Mouse (Mus musculus): ENCODE results near the gene Fgf14. TPM values are rescaled to one million over a fixed set of nuclear protein-coding genes. Genes with fewer than 3 reads are reported as not detected.

The Fgf14 gene
- polyA plus RNA-seq, 1 experiment = 0.08 TPM

DNA sequence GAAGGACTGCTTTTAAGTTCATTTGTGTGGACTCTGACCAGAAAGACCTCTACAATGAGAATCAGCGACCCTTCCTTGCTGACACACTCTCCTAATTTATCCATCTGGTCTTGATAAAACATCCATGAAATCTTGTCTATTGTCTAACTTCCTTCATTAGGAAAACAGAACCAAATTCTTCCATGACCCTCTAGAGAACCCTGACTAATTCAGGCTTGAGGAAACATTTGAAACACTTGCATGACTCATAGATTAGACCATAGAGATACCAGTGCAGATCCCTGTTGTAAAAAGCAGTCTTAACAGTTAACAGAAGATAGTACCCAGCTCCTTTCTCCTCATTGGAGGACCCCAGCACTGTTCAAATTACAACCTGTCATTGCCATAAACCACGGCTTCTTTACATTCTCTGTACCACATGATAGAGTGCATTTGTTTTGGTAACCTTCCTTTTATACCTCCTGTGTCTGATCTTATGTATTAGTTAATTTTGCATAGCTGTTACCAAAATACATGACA lies 412.3 kb downstream of the Fgf14 start:
- WGBS = 27% methylated on average over 2 of the region's 2 CpGs
- H3K27me3 ChIP-seq (replicated peaks; ENCODE audit: control insufficient read depth, insufficient read depth, low read length) = no peaks in the 10 kb centered on the region
- no peak overlapping the region for H3K27ac ChIP-seq (ENCODE audit: insufficient read depth, low read depth, low read length)
- no peaks in the 10 kb centered on the region for H3K4me1 ChIP-seq (ENCODE audit: control insufficient read depth, insufficient read depth, low read length)
- no peak overlapping the region for H3K4me3 ChIP-seq (ENCODE audit: insufficient read depth, low read depth, low read length)
- no peaks in the 10 kb centered on the region for H3K36me3 ChIP-seq (ENCODE audit: control insufficient read depth, insufficient read depth, low read length)
- DNase-seq = no peak
- TF ChIP-seq CTCF (conservative IDR thresholded peaks at IDR 0.05; ENCODE audit: insufficient read depth, insufficient read length, low read depth, low read length) (no peak), POLR2A (IDR thresholded peaks at IDR 0.05; ENCODE audit: low read depth, low read length) (no peak)

GRCm38 (mm10) chr14:124263199-124263598 lies 413.7 kb downstream of the Fgf14 start:
- H3K36me3 ChIP-seq (ENCODE audit: control insufficient read depth, insufficient read depth, low read length) = no peaks in the 10 kb centered on the region
- DNase-seq = no peak
- no peaks in the 10 kb centered on the region for H3K27me3 ChIP-seq (replicated peaks; ENCODE audit: control insufficient read depth, insufficient read depth, low read length)
- H3K4me1 ChIP-seq (ENCODE audit: control insufficient read depth, insufficient read depth, low read length) = no peaks in the 10 kb centered on the region
- no peak overlapping the region for H3K4me3 ChIP-seq (ENCODE audit: insufficient read depth, low read depth, low read length)
- H3K27ac ChIP-seq (ENCODE audit: insufficient read depth, low read depth, low read length) = no peak overlapping the region
- TF ChIP-seq POLR2A (IDR thresholded peaks at IDR 0.05; ENCODE audit: low read depth, low read length) = no peak

GRCm38 (mm10) chr14:124247517-124247916 lies 429.4 kb downstream of the Fgf14 start:
- H3K36me3 ChIP-seq (ENCODE audit: control insufficient read depth, insufficient read depth, low read length) = no peaks in the 10 kb centered on the region
- TF ChIP-seq POLR2A (IDR thresholded peaks at IDR 0.05; ENCODE audit: low read depth, low read length) (no peak), CTCF (conservative IDR thresholded peaks at IDR 0.05; ENCODE audit: insufficient read depth, insufficient read length, low read depth, low read length) (no peak)
- DNase-seq = no peak
- H3K4me1 ChIP-seq (ENCODE audit: control insufficient read depth, insufficient read depth, low read length) = no peaks in the 10 kb centered on the region
- no peak overlapping the region for H3K4me3 ChIP-seq (ENCODE audit: insufficient read depth, low read depth, low read length)
- H3K27me3 ChIP-seq (replicated peaks; ENCODE audit: control insufficient read depth, insufficient read depth, low read length) = no peaks in the 10 kb centered on the region
- 47% methylated on average over 1 of the region's 1 CpGs for whole genome bisulfite sequencing
- H3K27ac ChIP-seq (ENCODE audit: insufficient read depth, low read depth, low read length) = no peak overlapping the region

- TF ChIP-seq CTCF (conservative IDR thresholded peaks at IDR 0.05; ENCODE audit: insufficient read depth, insufficient read length, low read depth, low read length) = no peak
- no peak for TF ChIP-seq POLR2A (IDR thresholded peaks at IDR 0.05; ENCODE audit: low read depth, low read length)
- Histone ChIP-seq H3K4me1 (ENCODE audit: control insufficient read depth, insufficient read depth, low read length) (no peaks in the 10 kb centered on the region), H3K27ac (ENCODE audit: insufficient read depth, low read depth, low read length) (no peak overlapping the region), H3K36me3 (ENCODE audit: control insufficient read depth, insufficient read depth, low read length) (no peaks in the 10 kb centered on the region), H3K4me3 (ENCODE audit: insufficient read depth, low read depth, low read length) (no peak overlapping the region), H3K27me3 (replicated peaks; ENCODE audit: control insufficient read depth, insufficient read depth, low read length) (no peaks in the 10 kb centered on the region)
- DNase-seq = no peak
- WGBS = 49% methylated on average over 2 of the region's 2 CpGs
These were observed 453.5 kb downstream of the Fgf14 start for GRCm38 (mm10) chr14:124223445-124223844.

GRCm38 (mm10) chr14:124222447-124222846 lies 454.5 kb downstream of the Fgf14 start:
- TF ChIP-seq CTCF (conservative IDR thresholded peaks at IDR 0.05; ENCODE audit: insufficient read depth, insufficient read length, low read depth, low read length) = no peak
- H3K36me3 ChIP-seq (ENCODE audit: control insufficient read depth, insufficient read depth, low read length) = no peaks in the 10 kb centered on the region
- no peak overlapping the region for H3K4me3 ChIP-seq (ENCODE audit: insufficient read depth, low read depth, low read length)
- H3K27ac ChIP-seq (ENCODE audit: insufficient read depth, low read depth, low read length) = no peak overlapping the region
- peak; percentile 16 for DNase-seq
- H3K27me3 ChIP-seq (replicated peaks; ENCODE audit: control insufficient read depth, insufficient read depth, low read length) = no peaks in the 10 kb centered on the region
- H3K4me1 ChIP-seq (ENCODE audit: control insufficient read depth, insufficient read depth, low read length) = no peaks in the 10 kb centered on the region
- WGBS = 31% methylated on average over 1 of the region's 1 CpGs

DNA sequence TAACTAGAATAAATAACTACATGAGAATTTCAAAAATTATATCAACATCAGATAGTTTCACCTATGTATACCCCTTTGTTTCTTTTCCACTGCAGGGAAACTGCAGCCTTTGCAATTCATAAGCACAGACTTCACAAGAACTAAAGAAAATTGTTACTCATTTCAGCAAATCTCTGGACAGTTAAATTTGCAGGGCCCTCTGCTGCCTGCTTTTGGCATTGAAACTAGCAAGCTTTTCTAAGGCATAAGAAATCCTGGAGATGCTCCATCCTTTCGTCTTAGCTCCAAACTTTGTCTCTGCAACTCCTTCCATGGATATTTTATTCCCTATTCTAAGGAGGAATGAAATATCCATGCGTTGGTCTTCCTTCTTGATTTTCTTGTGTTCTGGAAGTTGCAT lies 455.9 kb downstream of the Fgf14 start:
- Histone ChIP-seq H3K4me3 (ENCODE audit: insufficient read depth, low read depth, low read length) (no peak overlapping the region), H3K27ac (ENCODE audit: insufficient read depth, low read depth, low read length) (no peak overlapping the region), H3K4me1 (ENCODE audit: control insufficient read depth, insufficient read depth, low read length) (no peaks in the 10 kb centered on the region), H3K36me3 (ENCODE audit: control insufficient read depth, insufficient read depth, low read length) (no peaks in the 10 kb centered on the region), H3K27me3 (replicated peaks; ENCODE audit: control insufficient read depth, insufficient read depth, low read length) (no peaks in the 10 kb centered on the region)
- TF ChIP-seq CTCF (conservative IDR thresholded peaks at IDR 0.05; ENCODE audit: insufficient read depth, insufficient read length, low read depth, low read length) (no peak), POLR2A (IDR thresholded peaks at IDR 0.05; ENCODE audit: low read depth, low read length) (no peak)
- WGBS = 49% methylated on average over 2 of the region's 2 CpGs
- DNase-seq = no peak

GRCm38 (mm10) chr14:124195806-124196205 lies 481.1 kb downstream of the Fgf14 start:
- Histone ChIP-seq H3K27me3 (replicated peaks; ENCODE audit: control insufficient read depth, insufficient read depth, low read length) (no peaks in the 10 kb centered on the region; the same call in 1 of the 2 replicates), H3K36me3 (ENCODE audit: control insufficient read depth, insufficient read depth, low read length) (no peaks in the 10 kb centered on the region), H3K27ac (ENCODE audit: insufficient read depth, low read depth, low read length) (no peak overlapping the region), H3K4me1 (ENCODE audit: control insufficient read depth, insufficient read depth, low read length) (no peaks in the 10 kb centered on the region), H3K4me3 (ENCODE audit: insufficient read depth, low read depth, low read length) (no peak overlapping the region)
- DNase-seq = no peak
- WGBS = 17% methylated on average over 7 of the region's 7 CpGs
- no peak for TF ChIP-seq CTCF (conservative IDR thresholded peaks at IDR 0.05; ENCODE audit: insufficient read depth, insufficient read length, low read depth, low read length)
- no peak for TF ChIP-seq POLR2A (IDR thresholded peaks at IDR 0.05; ENCODE audit: low read depth, low read length)

GRCm38 (mm10) chr14:124195331-124195730 lies 481.6 kb downstream of the Fgf14 start:
- H3K36me3 ChIP-seq (ENCODE audit: control insufficient read depth, insufficient read depth, low read length) = no peaks in the 10 kb centered on the region
- H3K4me3 ChIP-seq (ENCODE audit: insufficient read depth, low read depth, low read length) = no peak overlapping the region
- no peak overlapping the region for H3K27ac ChIP-seq (ENCODE audit: insufficient read depth, low read depth, low read length)
- H3K4me1 ChIP-seq (ENCODE audit: control insufficient read depth, insufficient read depth, low read length) = no peaks in the 10 kb centered on the region
- H3K27me3 ChIP-seq (replicated peaks; ENCODE audit: control insufficient read depth, insufficient read depth, low read length) = no peaks in the 10 kb centered on the region; the same call in 1 of the 2 replicates
- no peak for DNase-seq
- TF ChIP-seq POLR2A (IDR thresholded peaks at IDR 0.05; ENCODE audit: low read depth, low read length) = no peak
- TF ChIP-seq CTCF (conservative IDR thresholded peaks at IDR 0.05; ENCODE audit: insufficient read depth, insufficient read length, low read depth, low read length) = no peak
- 22% methylated on average over 10 of the region's 10 CpGs for WGBS
